Mouse (Mus musculus): ENCODE data around the gene Serpine3. TPM values are rescaled to one million over a fixed set of nuclear protein-coding genes. Genes with fewer than 3 reads are reported as not detected.

The Serpine3 gene
- total RNA-seq, 2 experiments from 2014 or later, result 0.25 TPM; not detected in 1

Other genes with a start within 250 kb of the Serpine3 start
- gene Gucy1b2, start 207.4 kb upstream of the Serpine3 start, total RNA-seq (2021), result under 1 TPM; 0.38 to 0.55 TPM
- 10 to 100 TPM; 11.4 to 12.7 TPM for gene Fam124a, start 107.9 kb upstream of the Serpine3 start, total RNA-seq (2021)
- gene Gm4131, start 96.7 kb upstream of the Serpine3 start, total RNA-seq (2021), result not detected
- gene Ints6, start 97.5 kb downstream of the Serpine3 start, total RNA-seq (2021), result 10 to 100 TPM; 45.9 to 53.7 TPM
- gene Wdfy2, start 174.0 kb downstream of the Serpine3 start, total RNA-seq (2021), result 10 to 100 TPM; 16.3 to 16.6 TPM

All from layer of hippocampus, postnatal 36 days (tissue).